Mouse (Mus musculus) liver, adult 2 months (tissue): ENCODE measurements around the gene Pnmal1. TPM values are rescaled to one million over a fixed set of nuclear protein-coding genes. Genes with fewer than 3 reads are reported as not detected.

Experiments
- DNase-seq: peaks from one replicate; pipeline ENCODE4 v3.0.0-alpha.2; 2011; ENCODE audit warnings: low read depth, low spot score; ENCODE audit errors: extremely low read depth
- H3K27ac ChIP-seq: fragments of 200-500 bp; replicated peaks from 2 replicates; pipeline ENCODE4 v1.5.1; 2012; ENCODE audit warnings: low read depth, mild to moderate bottlenecking, control low read depth, inconsistent platforms, low read length; ENCODE audit not compliant: insufficient read depth
- H3K27me3 ChIP-seq: fragments of 200-500 bp; 2 replicates; pipeline ENCODE4 v1.6.1; 2012; ENCODE audit warnings: mild to moderate bottlenecking, moderate library complexity, low read length, inconsistent platforms; ENCODE audit not compliant: control insufficient read depth, insufficient read depth
- H3K36me3 ChIP-seq: fragments of 200-500 bp; 2 replicates; pipeline ENCODE4 v1.6.1; 2012; ENCODE audit warnings: low read length, inconsistent platforms; ENCODE audit not compliant: control insufficient read depth, insufficient read depth
- H3K4me1 ChIP-seq: fragments of 200-500 bp; 2 replicates; pipeline ENCODE4 v1.6.1; 2011; ENCODE audit warnings: low read length; ENCODE audit not compliant: control insufficient read depth, insufficient read depth
- H3K4me3 ChIP-seq: fragments of 200-500 bp; 2 replicates; pipeline ENCODE4 v1.5.1; 2011; ENCODE audit warnings: low read depth, mild to moderate bottlenecking, control low read depth, low read length, moderate library complexity; ENCODE audit not compliant: insufficient read depth
- H3K79me2 ChIP-seq: fragments of 200-500 bp; 2 replicates; pipeline ENCODE4 v1.6.1; 2012; ENCODE audit warnings: inconsistent platforms, mild to moderate bottlenecking, low read length, moderate library complexity; ENCODE audit not compliant: control insufficient read depth, insufficient read depth
- H3K9ac ChIP-seq: fragments of 200-500 bp; 2 replicates; pipeline ENCODE4 v1.6.1; 2012; ENCODE audit warnings: low read depth, mild to moderate bottlenecking, control low read depth, inconsistent platforms, low read length
- CTCF ChIP-seq: fragments of 200-500 bp; IDR thresholded peaks from 2 replicates; pipeline ENCODE4 v1.5.1; 2011; ENCODE audit warnings: low read depth, low read length, control low read depth
- POLR2A ChIP-seq: fragments of 200-500 bp; IDR thresholded peaks from 2 replicates; pipeline ENCODE4 v1.6.1; 2011; ENCODE audit warnings: low read length, control low read depth; ENCODE audit not compliant: insufficient read depth; ENCODE audit errors: extremely low read depth
- WGBS: fragments of 180-500 bp; shearing (Covaris S2); methylation state at CpG from one replicate; pipeline ENCODE4 v1.1.7; 2018; 5-methylcytosine and 5-hydroxymethylcytosine counted together
- polyA plus RNA-seq: library from polyadenylated mRNA; depleted of rRNA; stranded (reverse); fragments of >200 nt; gene quantifications from 2 replicates; pipeline ENCODE4 v1.2.3, GENCODE M21; 2012; rRNA removed
- total RNA-seq: library from RNA; depleted of rRNA; stranded (reverse); fragments of >200 nt; gene quantifications from 2 replicates; pipeline ENCODE4 v1.2.3, GENCODE M21; 2014; rRNA removed

The Pnmal1 gene
- total RNA-seq (not detected in 2 replicates), polyA plus RNA-seq (not detected in 2 replicates)

DNA sequence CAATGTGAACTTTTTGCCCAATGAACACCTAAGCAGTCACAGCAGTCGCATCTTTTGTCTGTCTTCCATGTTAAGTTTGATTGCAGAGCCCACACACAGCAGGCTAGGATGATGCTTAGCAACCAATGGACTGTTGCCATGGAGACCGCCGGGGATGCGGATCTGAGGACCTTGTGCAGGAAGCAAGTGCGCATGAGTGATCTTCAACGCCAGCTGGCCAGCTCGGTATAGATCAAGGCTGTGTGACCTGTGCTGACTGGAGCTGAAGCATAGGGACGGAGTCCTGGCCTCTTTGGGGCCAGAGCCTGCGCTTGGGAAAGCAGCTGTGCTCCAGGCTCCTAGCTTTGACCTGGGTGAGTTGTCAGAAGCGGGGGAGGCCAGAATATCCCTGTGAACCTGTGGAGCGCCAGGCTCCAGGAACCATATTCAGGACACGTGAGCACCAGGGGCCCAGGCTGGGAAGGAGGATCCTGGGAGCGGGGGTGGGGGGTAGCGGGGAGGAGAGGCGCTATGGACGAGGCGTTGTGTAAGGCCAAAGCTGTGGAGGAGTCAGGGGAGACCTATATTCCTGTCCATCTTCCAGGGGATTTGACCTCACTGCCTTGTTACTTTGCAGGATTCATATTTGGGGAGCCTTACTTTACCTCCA lies at the start of gene Pnmal1:
Gene Pnmal1, plus strand, starts transcription at position 141 of the 649 bp plus-strand sequence.
- Histone ChIP-seq H3K27me3 (no peaks in the 10 kb centered on the region), H3K79me2 (no peaks in the 10 kb centered on the region), H3K4me1 (no peaks in the 10 kb centered on the region), H3K27ac (no peak within 1 kb of the TSS), H3K36me3 (no peaks in the 10 kb centered on the region), H3K4me3 (no peak within 1 kb of the TSS), H3K9ac (no peak within 1 kb of the TSS)
- WGBS = 53% methylated on average over 17 of the region's 17 CpGs
- no peak for TF ChIP-seq CTCF
- no peak for TF ChIP-seq POLR2A
- DNase-seq = no peak

DNA sequence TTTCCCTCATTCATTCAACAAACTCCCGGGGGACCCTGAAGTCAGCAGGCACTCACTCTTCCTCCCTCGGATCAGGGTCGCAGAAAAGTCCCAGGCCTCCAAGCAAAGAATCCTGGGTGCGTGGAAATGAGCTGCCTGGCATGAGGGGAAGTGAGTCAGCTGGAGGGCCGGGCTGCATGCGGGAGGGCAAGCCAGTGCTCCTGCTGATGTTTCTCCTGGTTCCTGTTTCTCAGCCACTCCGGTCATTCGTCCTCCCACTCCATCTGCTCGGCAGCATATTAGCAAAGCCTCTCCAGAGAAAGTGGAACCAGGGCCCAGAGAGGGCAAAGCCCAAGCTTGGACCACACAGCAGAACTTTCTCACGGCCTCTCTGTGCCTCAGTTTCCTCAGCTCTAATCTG lies 49.6 kb upstream of the Pnmal1 start:
- no peaks in the 10 kb centered on the region for H3K36me3 ChIP-seq
- no peak overlapping the region for H3K27ac ChIP-seq
- H3K79me2 ChIP-seq = no peaks in the 10 kb centered on the region
- H3K27me3 ChIP-seq = no peaks in the 10 kb centered on the region
- no peak for TF ChIP-seq POLR2A
- TF ChIP-seq CTCF = no peak
- no peak overlapping the region for H3K9ac ChIP-seq
- WGBS = 64% methylated on average over 10 of the region's 10 CpGs
- no peak for DNase-seq
- H3K4me3 ChIP-seq = no peak overlapping the region
- H3K4me1 ChIP-seq = no peaks in the 10 kb centered on the region

DNA sequence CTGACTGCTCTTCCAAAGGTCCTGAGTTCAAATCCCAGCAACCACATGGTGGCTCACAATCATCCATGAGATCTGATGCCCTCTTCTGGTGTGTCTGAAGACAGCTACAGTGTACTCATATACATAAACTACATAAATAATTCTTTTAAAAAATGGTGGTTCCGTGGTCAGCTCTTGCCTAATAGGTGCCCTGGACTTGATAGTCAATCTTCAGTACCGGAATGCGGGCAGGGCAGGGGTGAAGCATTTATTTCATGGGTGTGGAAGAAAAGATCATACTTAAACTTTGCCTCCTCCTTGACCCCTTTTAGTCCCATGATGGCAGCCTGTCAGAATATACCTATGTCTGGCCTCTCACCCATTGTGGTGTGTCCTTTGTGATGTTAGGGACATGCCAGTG lies 47.6 kb upstream of the Pnmal1 start:
- Histone ChIP-seq H3K9ac (no peak overlapping the region), H3K27me3 (no peaks in the 10 kb centered on the region), H3K4me1 (no peaks in the 10 kb centered on the region), H3K27ac (no peak overlapping the region), H3K36me3 (peaks cover 2% of the 10 kb centered on the region; the same call in 1 of the 2 replicates), H3K4me3 (no peak overlapping the region), H3K79me2 (no peaks in the 10 kb centered on the region)
- DNase-seq = no peak
- TF ChIP-seq POLR2A = no peak
- TF ChIP-seq CTCF = no peak
- 97% methylated on average over 3 of the region's 3 CpGs for WGBS

DNA sequence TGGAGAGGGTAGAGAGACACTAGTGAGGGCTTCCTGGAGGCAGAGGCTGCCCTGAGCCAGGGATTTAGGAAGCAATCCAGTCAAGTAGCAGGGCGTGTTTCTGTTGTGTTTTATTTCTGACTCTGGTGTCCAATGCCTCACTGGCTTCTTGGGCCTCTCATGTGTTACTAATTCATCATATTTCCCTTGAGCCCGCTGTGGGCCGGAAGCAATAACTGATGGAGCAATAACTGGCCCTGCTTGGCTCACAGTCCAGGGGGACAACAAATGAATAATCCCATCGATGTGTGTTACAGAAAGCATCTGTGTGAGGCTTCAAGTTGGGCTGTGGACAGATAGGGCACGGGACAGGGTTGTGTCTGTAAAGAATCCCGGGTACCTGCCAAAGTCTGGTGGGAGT lies 47.1 kb upstream of the Pnmal1 start:
- TF ChIP-seq CTCF (no peak), POLR2A (no peak)
- no peaks in the 10 kb centered on the region for H3K27me3 ChIP-seq
- H3K4me3 ChIP-seq = no peak overlapping the region
- no peak overlapping the region for H3K9ac ChIP-seq
- WGBS = 92% methylated on average over 6 of the region's 6 CpGs
- no peak for DNase-seq
- no peaks in the 10 kb centered on the region for H3K79me2 ChIP-seq
- H3K27ac ChIP-seq = no peak overlapping the region
- no peaks in the 10 kb centered on the region for H3K4me1 ChIP-seq
- H3K36me3 ChIP-seq = peaks cover 2% of the 10 kb centered on the region; the same call in 1 of the 2 replicates

DNA sequence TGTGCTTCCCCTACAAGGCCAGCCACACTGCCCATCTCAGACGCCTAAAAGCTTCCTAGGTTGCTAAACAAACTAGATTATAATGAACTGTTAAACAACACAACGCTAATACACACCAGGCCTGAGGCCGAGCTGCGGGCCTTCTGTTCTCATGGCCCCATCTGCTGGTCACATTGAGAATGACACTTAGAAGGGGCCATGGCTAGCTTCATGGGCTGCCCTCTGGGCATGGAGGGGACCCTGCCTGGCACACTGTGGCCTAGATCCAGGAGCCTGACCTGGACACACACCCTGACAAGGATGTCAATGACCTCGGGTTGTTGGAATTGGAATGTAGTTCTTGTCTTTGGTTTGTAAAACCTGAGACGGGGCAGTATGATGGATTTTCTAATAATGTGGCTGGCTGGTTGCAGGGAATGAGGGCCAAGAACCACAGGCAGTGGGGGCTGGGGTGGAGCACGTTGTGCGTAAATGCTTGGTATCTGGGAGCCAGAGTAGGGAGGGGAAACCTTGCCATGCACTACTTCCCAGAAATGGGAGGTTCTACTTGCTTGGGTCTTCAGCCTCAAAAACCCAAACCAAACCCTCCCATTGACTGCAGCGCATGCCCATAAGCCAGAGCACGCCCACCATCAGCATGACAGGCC lies 45.5 kb upstream of the Pnmal1 start:
- peak; percentile 28 for DNase-seq
- H3K27ac ChIP-seq = no peak overlapping the region

More for the DNA sequence above, 45.5 kb upstream of the Pnmal1 start:
- Histone ChIP-seq H3K9ac (no peak overlapping the region), H3K79me2 (no peaks in the 10 kb centered on the region), H3K4me1 (no peaks in the 10 kb centered on the region), H3K27me3 (no peaks in the 10 kb centered on the region), H3K4me3 (no peak overlapping the region), H3K36me3 (peaks cover 2% of the 10 kb centered on the region; the same call in 1 of the 2 replicates)
- no peak for TF ChIP-seq POLR2A
- TF ChIP-seq CTCF = peak; percentile 90
- WGBS = 30% methylated on average over 10 of the region's 10 CpGs
